Mouse (Mus musculus) lung, postnatal 0 days (tissue): ENCODE measurements around the gene Tbx4. TPM values are rescaled to one million over a fixed set of nuclear protein-coding genes. Genes with fewer than 3 reads are reported as not detected.

ENCODE experiments used
- ATAC-seq: fragments of 200-750 bp; cut with Nextera tagmentation; 2 replicates; pipeline ENCODE4 v1.8.0; 2017; ENCODE audit warnings: moderate library complexity
- DNase-seq: peaks from one replicate; pipeline ENCODE4 v3.0.0-alpha.2; 2016; ENCODE audit warnings: low spot score
- H3K27ac ChIP-seq: fragments of 300-500 bp; sonication (generic); 2 replicates; pipeline ENCODE4 v1.5.1; 2014; ENCODE audit warnings: antibody characterized with exemption, mild to moderate bottlenecking, low read length, mixed read lengths
- H3K27me3 ChIP-seq: fragments of 300-500 bp; sonication (generic); replicated peaks from 2 replicates; pipeline ENCODE4 v1.6.1; 2014; ENCODE audit warnings: low read length, mixed read lengths; ENCODE audit not compliant: insufficient read depth
- H3K36me3 ChIP-seq: fragments of 300-500 bp; sonication (generic); 2 replicates; pipeline ENCODE4 v1.6.1; 2014; ENCODE audit warnings: low read length, mixed read lengths; ENCODE audit not compliant: insufficient read depth
- H3K4me1 ChIP-seq: fragments of 300-500 bp; sonication (generic); 2 replicates; pipeline ENCODE4 v1.6.1; 2014; ENCODE audit warnings: antibody characterized with exemption, low read depth, low read length, mixed read lengths; ENCODE audit not compliant: insufficient read depth
- H3K4me2 ChIP-seq: fragments of 300-500 bp; sonication (generic); replicated peaks from 2 replicates; pipeline ENCODE4 v1.6.1; 2014; ENCODE audit warnings: low read depth, mild to moderate bottlenecking, low read length, moderate library complexity, mixed read lengths
- H3K4me3 ChIP-seq: fragments of 300-500 bp; sonication (generic); 2 replicates; pipeline ENCODE4 v1.5.1; 2014; ENCODE audit warnings: low read depth, low read length
- H3K9ac ChIP-seq: fragments of 300-500 bp; sonication (generic); replicated peaks from 2 replicates; pipeline ENCODE4 v1.6.1; 2014; ENCODE audit warnings: low read depth, mild to moderate bottlenecking
- H3K9me3 ChIP-seq: fragments of 300-500 bp; sonication (generic); 2 replicates; pipeline ENCODE4 v1.6.1; 2016; ENCODE audit warnings: low read length, mixed read lengths
- CTCF ChIP-seq: IDR thresholded peaks from 2 replicates; pipeline ENCODE4 v1.5.1; 2016; ENCODE audit warnings: antibody characterized with exemption, mild to moderate bottlenecking
- EP300 ChIP-seq: IDR thresholded peaks from 2 replicates; pipeline ENCODE4 v1.6.1; 2016; ENCODE audit warnings: antibody characterized with exemption, mild to moderate bottlenecking, control low read depth
- WGBS: fragments of 180-500 bp; shearing (Covaris S2); extraction: QIAGEN DNeasy Blood & Tissue Kit; methylation state at CpG from one replicate; pipeline ENCODE4 v1.1.7; 2014; 5-methylcytosine and 5-hydroxymethylcytosine counted together
- polyA plus RNA-seq: library from polyadenylated mRNA; unstranded; fragments of >200 nt; fragmentation: Nextera tagmentation; extraction: Ambion mirVana; gene quantifications from 2 replicates; pipeline ENCODE4 v1.2.1, GENCODE M21; 2015

Gene Tbx4
- polyA plus RNA-seq, 1 experiment from 2014 or later, result 48.5 TPM

DNA sequence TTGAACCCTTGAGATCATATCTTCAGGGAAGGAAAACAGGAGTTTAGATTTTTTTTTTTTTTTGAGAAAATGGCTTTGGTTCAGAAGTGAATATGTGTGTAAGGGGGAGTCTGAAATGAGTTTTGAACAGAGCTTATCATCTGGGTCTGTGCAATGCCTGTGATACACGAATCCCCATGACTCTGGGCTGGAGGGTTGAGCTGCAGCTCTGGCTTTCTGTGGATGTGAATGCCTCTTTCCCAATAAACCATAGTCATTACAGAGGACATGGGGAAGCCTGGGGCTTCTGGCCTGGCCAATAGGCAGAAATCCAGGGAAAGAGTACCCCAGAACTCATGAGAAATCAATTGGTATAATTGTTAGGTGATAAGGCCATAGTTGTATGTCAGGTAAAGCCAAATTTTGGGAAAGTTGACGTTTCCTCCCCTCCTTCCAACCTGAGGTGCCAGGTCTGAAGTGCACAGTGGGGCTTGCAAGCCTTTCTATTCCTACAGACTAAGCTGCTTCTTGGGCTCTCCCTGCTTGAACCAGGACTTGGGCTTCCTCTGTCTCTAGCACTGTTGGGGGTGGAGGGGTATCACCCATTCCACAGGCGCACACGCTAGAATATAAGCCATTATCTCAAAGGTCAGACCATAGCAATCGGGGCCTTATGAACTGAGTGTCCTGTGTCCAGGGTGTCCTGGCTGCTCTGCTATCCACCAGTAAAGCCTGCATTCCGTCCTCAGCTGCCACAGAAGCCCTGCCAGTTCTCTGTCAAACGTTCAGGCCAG lies 46.8 kb upstream of the Tbx4 start:
- Histone ChIP-seq H3K27me3 (peaks cover 44% of the 10 kb centered on the region), H3K4me1 (peaks cover 14% of the 10 kb centered on the region; the same call in 1 of the 2 replicates), H3K36me3 (peaks cover 32% of the 10 kb centered on the region), H3K27ac (peak overlapping the region; percentile 97), H3K9me3 (no peaks in the 10 kb centered on the region), H3K4me3 (peak overlapping the region; percentile 63), H3K4me2 (peak overlapping the region; percentile 80), H3K9ac (peak overlapping the region; percentile 84)
- 40% methylated on average over 7 of the region's 7 CpGs for WGBS
- ATAC-seq (no peak), DNase-seq (no peak)
- TF ChIP-seq EP300, result no peak
- no peak for TF ChIP-seq CTCF

GRCm38 (mm10) chr11:85840031-85840802 lies 46.0 kb upstream of the Tbx4 start:
- ATAC-seq (no peak), DNase-seq (no peak)
- H3K4me1 ChIP-seq, result peaks cover 14% of the 10 kb centered on the region; the same call in 1 of the 2 replicates
- no peak for TF ChIP-seq EP300
- no peak for TF ChIP-seq CTCF
- H3K4me3 ChIP-seq, result peak overlapping the region; percentile 63
- H3K9me3 ChIP-seq, result no peaks in the 10 kb centered on the region
- peaks cover 38% of the 10 kb centered on the region for H3K27me3 ChIP-seq
- H3K9ac ChIP-seq, result peak overlapping the region; percentile 84
- 19% methylated on average over 27 of the region's 27 CpGs for WGBS
- H3K36me3 ChIP-seq, result peaks cover 27% of the 10 kb centered on the region
- H3K27ac ChIP-seq, result peak overlapping the region; percentile 97
- H3K4me2 ChIP-seq, result peak overlapping the region; percentile 80

GRCm38 (mm10) chr11:85840803-85841145 lies 45.4 kb upstream of the Tbx4 start:
- Histone ChIP-seq H3K27ac (peak overlapping the region; percentile 97), H3K4me2 (peak overlapping the region; percentile 80), H3K9ac (peak overlapping the region; percentile 84), H3K4me1 (peaks cover 14% of the 10 kb centered on the region; the same call in 1 of the 2 replicates), H3K9me3 (no peaks in the 10 kb centered on the region), H3K4me3 (peak overlapping the region; percentile 63), H3K36me3 (peaks cover 27% of the 10 kb centered on the region), H3K27me3 (peaks cover 34% of the 10 kb centered on the region)
- DNase-seq, result no peak
- 19% methylated on average over 21 of the region's 21 CpGs for WGBS
- no peak for TF ChIP-seq CTCF
- no peak for TF ChIP-seq EP300
- no peak for ATAC-seq

- 15% methylated on average over 8 of the region's 8 CpGs for WGBS
- Histone ChIP-seq H3K4me3 (peak overlapping the region; percentile 63), H3K4me2 (peak overlapping the region; percentile 80), H3K27me3 (peaks cover 29% of the 10 kb centered on the region), H3K4me1 (peaks cover 14% of the 10 kb centered on the region; the same call in 1 of the 2 replicates), H3K9ac (peak overlapping the region; percentile 84), H3K27ac (peak overlapping the region; percentile 97), H3K36me3 (peaks cover 26% of the 10 kb centered on the region), H3K9me3 (no peaks in the 10 kb centered on the region)
- DNase-seq (peak; percentile 73), ATAC-seq (no peak)
- peak; percentile 26; the same call in 1 of the 2 replicates for TF ChIP-seq CTCF
- TF ChIP-seq EP300, result no peak
Observed at GRCm38 (mm10) chr11:85841211-85841681, 45.0 kb upstream of the Tbx4 start.

DNA sequence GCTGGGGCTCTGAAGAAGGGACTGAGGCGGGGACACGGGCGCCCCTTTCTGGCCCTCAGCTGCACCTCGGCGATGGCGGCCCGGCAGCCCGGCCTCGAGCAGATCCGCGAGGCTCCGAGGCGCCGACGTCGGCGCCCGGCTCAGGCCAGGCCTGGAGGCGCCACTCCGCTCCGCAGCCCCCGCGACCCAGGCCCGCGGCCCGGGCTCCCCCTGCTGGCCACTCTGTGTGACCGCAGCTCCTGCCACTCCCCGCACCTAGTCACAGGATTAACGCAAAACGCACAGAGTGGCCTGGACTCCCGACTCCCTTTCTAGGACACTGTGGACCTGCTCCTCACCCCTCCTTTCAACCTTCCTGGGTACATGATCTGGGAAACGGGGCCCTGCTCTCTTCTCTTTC lies 44.2 kb upstream of the Tbx4 start:
- peaks cover 14% of the 10 kb centered on the region; the same call in 1 of the 2 replicates for H3K4me1 ChIP-seq

More for the DNA sequence above, 44.2 kb upstream of the Tbx4 start:
- Histone ChIP-seq H3K36me3 (peaks cover 19% of the 10 kb centered on the region), H3K27ac (peak overlapping the region; percentile 97), H3K27me3 (peaks cover 25% of the 10 kb centered on the region), H3K4me2 (peak overlapping the region; percentile 80), H3K4me3 (peak overlapping the region; percentile 63), H3K9ac (peak overlapping the region; percentile 84), H3K9me3 (no peaks in the 10 kb centered on the region)
- TF ChIP-seq CTCF (peak; percentile 77), EP300 (no peak)
- ATAC-seq (0 out of 2 replicates have a peak, but pooled peaks have one; percentile 1), DNase-seq (peak; percentile 84)
- 1% methylated on average over 30 of the region's 32 CpGs for WGBS
